ENCODE assay signal across 17 mouse cellular contexts in the genomic region with DNA sequence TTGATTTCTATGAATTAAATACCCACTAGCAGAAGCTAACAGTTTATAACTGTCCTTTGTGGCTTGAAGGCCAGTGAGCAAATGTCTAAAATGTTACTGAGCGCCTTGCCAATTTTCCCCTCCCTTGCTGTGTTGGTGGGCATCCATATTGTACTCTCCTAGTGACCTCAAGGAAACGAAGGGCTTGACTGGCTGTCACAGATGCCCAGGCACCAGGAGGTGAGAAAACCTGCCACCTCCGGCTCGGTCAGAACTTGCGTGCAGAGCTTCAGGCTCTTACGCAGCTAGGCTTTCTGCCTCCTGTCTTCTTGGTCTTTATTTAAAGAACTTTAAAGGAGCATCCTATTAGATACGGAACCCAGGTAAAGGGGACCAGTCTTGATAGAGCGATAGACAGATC.
"Had no signal": no experiment of that assay in that cellular context is flagged by ENCODE, and none has a peak within 500 bp of the region (broad histone marks: within the 10 kb centered on the region; RNA-seq: fewer than 3 reads in every experiment).

No protein-coding gene starts in this region.

- H3K27ac ChIP-seq: kidney, embryonic 15.5 days; limb, embryonic 12.5 days; limb, embryonic 15.5 days; liver, embryonic 14.5 days; macrophage had no signal

- DNase-seq: kidney, adult 8-10 months; kidney, postnatal 10 days; kidney, postnatal 36 days; layer of hippocampus, postnatal 36 days; liver, postnatal 0 days; lung, embryonic 14.5 days; midbrain, embryonic 14.5 days; thymus, adult 18-20 months; thymus, postnatal 36 days had no signal

- H3K9ac ChIP-seq: kidney, embryonic 15.5 days; limb, embryonic 12.5 days; limb, embryonic 15.5 days; liver, embryonic 14.5 days; liver, postnatal 0 days; lung, embryonic 14.5 days had no signal

- H3K36me3 ChIP-seq: kidney, embryonic 15.5 days; limb, embryonic 12.5 days; limb, embryonic 15.5 days had no signal

- H3K4me1 ChIP-seq: kidney, embryonic 15.5 days; limb, embryonic 12.5 days; limb, embryonic 15.5 days had no signal

- H3K27me3 ChIP-seq: kidney, embryonic 15.5 days; limb, embryonic 12.5 days; limb, embryonic 15.5 days had no signal

- H3K9me3 ChIP-seq: kidney, embryonic 15.5 days; limb, embryonic 12.5 days; limb, embryonic 15.5 days had no signal

- H3K4me2 ChIP-seq: kidney, embryonic 15.5 days; limb, embryonic 12.5 days; limb, embryonic 15.5 days; liver, embryonic 11.5 days; lung, embryonic 14.5 days; midbrain, embryonic 11.5 days had no signal

- ATAC-seq: liver, postnatal 0 days; lung, postnatal 0 days had no signal

- H3K4me3 ChIP-seq: kidney, embryonic 15.5 days; limb, embryonic 12.5 days; limb, embryonic 15.5 days had no signal
